Mouse (Mus musculus): ENCODE data around the gene Pi4k2a. TPM values are rescaled to one million over a fixed set of nuclear protein-coding genes. Genes with fewer than 3 reads are reported as not detected.

Gene Pi4k2a
- polyA plus RNA-seq, 1 experiment from 2014 or later: 24.2 TPM

DNA sequence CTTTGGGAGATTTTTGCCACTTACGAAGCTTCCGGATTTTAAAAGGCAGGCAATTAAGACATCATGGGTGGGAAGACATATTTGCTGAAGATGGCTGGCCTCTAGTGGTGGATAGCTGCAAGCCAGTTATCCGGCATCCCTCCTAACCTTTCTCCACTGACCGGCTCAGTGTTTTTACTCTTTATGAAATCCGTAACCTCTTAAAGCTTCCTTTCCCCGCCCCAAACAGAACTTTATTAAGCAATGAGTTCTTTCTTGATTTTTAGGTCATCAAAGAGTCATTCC, 21.1 kb upstream of the Pi4k2a start:
- no peak overlapping the region for H3K4me2 ChIP-seq (replicated peaks; ENCODE audit: low read depth, low read length)
- H3K9ac ChIP-seq (replicated peaks; ENCODE audit: low read depth): no peak overlapping the region
- WGBS: 46% methylated on average over 6 of the region's 6 CpGs
- no peak for TF ChIP-seq EP300 (IDR thresholded peaks at IDR 0.05)
- TF ChIP-seq CTCF (IDR thresholded peaks at IDR 0.05): peak; percentile 79
- H3K36me3 ChIP-seq (ENCODE audit: insufficient read depth, low read length): no peaks in the 10 kb centered on the region
- H3K27ac ChIP-seq (ENCODE audit: low read length): peak overlapping the region; percentile 68
- no peaks in the 10 kb centered on the region for H3K27me3 ChIP-seq (replicated peaks; ENCODE audit: insufficient read depth, low read length)
- DNase-seq (ENCODE audit: low spot score) (peak; percentile 62), ATAC-seq (peak; percentile 51)
- H3K9me3 ChIP-seq (ENCODE audit: low read length): no peaks in the 10 kb centered on the region
- H3K4me1 ChIP-seq (ENCODE audit: insufficient read depth, low read depth, low read length): no peaks in the 10 kb centered on the region
- no peak overlapping the region for H3K4me3 ChIP-seq (ENCODE audit: low read depth, low read length)

DNA sequence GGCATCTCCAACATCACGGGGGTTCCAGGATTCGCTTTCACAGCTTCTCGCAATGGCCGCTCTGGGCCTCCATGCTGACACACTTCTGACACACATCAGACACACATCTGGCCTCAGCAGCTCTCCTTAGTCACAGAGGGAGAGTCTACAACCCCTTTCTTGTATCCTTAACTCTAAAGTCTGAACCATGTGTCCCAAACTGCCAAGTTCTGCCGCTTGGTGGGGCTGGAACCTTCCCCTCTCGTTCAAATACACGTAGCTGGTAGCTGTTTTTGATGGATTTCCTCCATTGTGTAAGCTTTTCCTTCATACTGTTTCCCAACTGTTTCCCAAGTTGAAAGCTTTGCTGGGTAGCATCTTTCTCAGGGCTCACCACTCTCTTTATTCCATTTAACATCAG, 19.0 kb upstream of the Pi4k2a start:
- H3K27ac ChIP-seq (ENCODE audit: low read length): no peak overlapping the region
- no peaks in the 10 kb centered on the region for H3K27me3 ChIP-seq (replicated peaks; ENCODE audit: insufficient read depth, low read length)
- no peaks in the 10 kb centered on the region for H3K9me3 ChIP-seq (ENCODE audit: low read length)
- no peak for ATAC-seq
- DNase-seq (ENCODE audit: low spot score): peak; percentile 62
- H3K9ac ChIP-seq (replicated peaks; ENCODE audit: low read depth): no peak overlapping the region
- no peak overlapping the region for H3K4me2 ChIP-seq (replicated peaks; ENCODE audit: low read depth, low read length)
- no peaks in the 10 kb centered on the region for H3K4me1 ChIP-seq (ENCODE audit: insufficient read depth, low read depth, low read length)
- TF ChIP-seq EP300 (IDR thresholded peaks at IDR 0.05) (no peak), CTCF (IDR thresholded peaks at IDR 0.05) (peak; percentile 67)
- no peaks in the 10 kb centered on the region for H3K36me3 ChIP-seq (ENCODE audit: insufficient read depth, low read length)
- H3K4me3 ChIP-seq (ENCODE audit: low read depth, low read length): no peak overlapping the region
- 62% methylated on average over 7 of the region's 7 CpGs for WGBS

DNA sequence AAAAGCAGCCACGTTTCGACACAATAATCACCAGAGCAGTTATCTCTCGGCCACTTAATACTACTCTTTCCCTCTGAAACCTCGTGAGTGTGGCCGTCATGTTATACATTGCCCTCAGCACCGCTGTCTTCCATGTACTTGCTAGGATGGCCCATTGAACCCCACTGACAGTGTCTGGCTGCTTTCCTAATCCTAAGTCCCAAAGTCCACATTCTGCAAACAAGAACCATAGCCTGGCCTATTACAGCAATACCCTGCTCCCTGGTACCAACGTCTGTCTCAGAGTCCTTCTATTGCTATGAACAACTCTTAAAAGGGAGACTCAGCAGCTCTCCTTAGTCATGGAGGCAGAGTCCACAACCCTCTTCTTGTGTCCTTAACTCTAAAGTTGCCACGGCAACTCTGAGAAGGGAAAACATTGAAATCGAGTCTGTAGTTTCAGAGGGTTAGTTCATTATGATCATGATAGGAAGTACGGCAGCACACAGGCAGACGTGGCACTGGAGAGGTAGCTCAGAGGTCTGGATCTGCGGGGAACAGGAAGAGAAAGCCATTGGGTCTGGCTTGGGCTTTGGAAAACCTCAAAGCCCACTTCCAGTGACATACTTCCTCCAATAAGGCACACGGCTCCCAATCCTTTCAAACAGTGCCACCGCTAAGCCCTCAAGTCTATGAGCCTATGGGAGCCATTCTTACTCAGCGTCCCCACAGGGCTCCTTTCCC, 18.2 kb upstream of the Pi4k2a start:
- DNase-seq (ENCODE audit: low spot score) (no peak), ATAC-seq (no peak)
- TF ChIP-seq EP300 (IDR thresholded peaks at IDR 0.05): no peak
- TF ChIP-seq CTCF (IDR thresholded peaks at IDR 0.05): no peak
- Histone ChIP-seq H3K36me3 (ENCODE audit: insufficient read depth, low read length) (no peaks in the 10 kb centered on the region), H3K4me3 (ENCODE audit: low read depth, low read length) (no peak overlapping the region), H3K9me3 (ENCODE audit: low read length) (no peaks in the 10 kb centered on the region), H3K4me2 (replicated peaks; ENCODE audit: low read depth, low read length) (no peak overlapping the region), H3K9ac (replicated peaks; ENCODE audit: low read depth) (no peak overlapping the region), H3K4me1 (ENCODE audit: insufficient read depth, low read depth, low read length) (no peaks in the 10 kb centered on the region), H3K27me3 (replicated peaks; ENCODE audit: insufficient read depth, low read length) (no peaks in the 10 kb centered on the region), H3K27ac (ENCODE audit: low read length) (no peak overlapping the region)
- WGBS: 65% methylated on average over 15 of the region's 15 CpGs

DNA sequence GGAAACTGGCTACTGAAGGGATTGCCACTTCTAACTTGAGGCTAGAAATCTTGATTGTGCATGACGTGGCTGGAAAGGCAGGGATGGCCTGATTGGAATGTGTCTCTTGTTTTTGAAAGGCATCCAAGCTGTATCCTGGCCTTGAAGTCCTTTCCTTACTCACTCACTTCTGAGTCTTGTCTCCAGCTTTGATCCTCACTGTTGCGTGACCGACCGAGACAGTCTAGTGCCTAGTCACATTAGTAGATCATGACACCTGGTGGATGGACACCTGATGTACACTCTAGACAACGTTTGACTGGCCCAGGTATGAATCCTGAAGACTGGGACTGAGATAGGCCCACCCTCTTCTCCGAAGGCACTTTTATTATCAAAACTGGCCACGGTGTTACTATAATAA, 17.5 kb upstream of the Pi4k2a start:
- no peaks in the 10 kb centered on the region for H3K9me3 ChIP-seq (ENCODE audit: low read length)
- no peaks in the 10 kb centered on the region for H3K27me3 ChIP-seq (replicated peaks; ENCODE audit: insufficient read depth, low read length)
- no peak overlapping the region for H3K4me3 ChIP-seq (ENCODE audit: low read depth, low read length)
- H3K4me2 ChIP-seq (replicated peaks; ENCODE audit: low read depth, low read length): no peak overlapping the region
- WGBS: 68% methylated on average over 7 of the region's 7 CpGs
- no peaks in the 10 kb centered on the region for H3K36me3 ChIP-seq (ENCODE audit: insufficient read depth, low read length)
- H3K4me1 ChIP-seq (ENCODE audit: insufficient read depth, low read depth, low read length): no peaks in the 10 kb centered on the region
- no peak overlapping the region for H3K27ac ChIP-seq (ENCODE audit: low read length)
- peak; percentile 60 for TF ChIP-seq CTCF (IDR thresholded peaks at IDR 0.05)
- TF ChIP-seq EP300 (IDR thresholded peaks at IDR 0.05): no peak
- DNase-seq (ENCODE audit: low spot score) (peak; percentile 14), ATAC-seq (no peak)
- no peak overlapping the region for H3K9ac ChIP-seq (replicated peaks; ENCODE audit: low read depth)

DNA sequence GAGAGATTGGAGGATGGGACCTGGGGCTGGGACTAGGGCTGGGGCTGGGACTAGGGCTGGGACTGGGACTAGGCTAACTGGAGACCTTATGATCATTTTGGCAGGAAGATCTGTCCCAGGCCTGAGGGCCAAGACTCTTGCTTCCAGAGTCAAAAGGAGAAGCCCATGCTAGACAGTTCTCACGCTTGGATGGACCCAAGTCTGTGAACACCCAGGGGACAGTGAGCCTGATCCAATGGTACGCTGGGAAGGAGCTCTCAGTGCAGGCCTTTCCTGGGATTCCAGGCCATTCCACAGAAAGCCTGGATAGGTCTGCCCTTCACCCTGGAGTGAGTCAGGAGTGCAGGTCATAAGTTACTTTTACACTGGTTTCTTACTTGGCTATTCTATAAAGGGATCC, 15.2 kb upstream of the Pi4k2a start:
- no peak for DNase-seq (ENCODE audit: low spot score)
- ATAC-seq: no peak
- WGBS: 82% methylated on average over 2 of the region's 2 CpGs

DNA sequence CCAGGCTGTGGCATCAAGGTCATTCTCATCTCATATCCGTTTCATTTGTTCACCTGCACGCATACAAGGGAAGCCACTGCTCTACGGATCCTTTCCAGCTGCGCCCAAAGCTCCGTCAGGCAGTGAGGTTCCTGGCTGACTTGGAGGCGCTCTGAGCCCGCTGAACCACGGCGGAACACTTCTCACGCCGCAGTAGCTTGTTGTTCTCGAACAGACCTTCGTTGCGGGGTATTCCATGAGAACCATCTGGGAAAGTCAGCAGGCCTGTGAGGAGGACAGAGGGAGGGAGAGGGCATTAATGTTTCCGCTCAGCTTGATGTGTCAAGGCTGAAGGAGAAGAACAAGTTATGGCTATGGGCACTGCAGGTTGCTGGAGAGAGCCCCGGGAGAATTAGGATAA, 14.3 kb upstream of the Pi4k2a start:
- Histone ChIP-seq H3K36me3 (ENCODE audit: insufficient read depth, low read length) (no peaks in the 10 kb centered on the region), H3K27me3 (replicated peaks; ENCODE audit: insufficient read depth, low read length) (no peaks in the 10 kb centered on the region), H3K9ac (replicated peaks; ENCODE audit: low read depth) (no peak overlapping the region), H3K4me3 (ENCODE audit: low read depth, low read length) (no peak overlapping the region), H3K4me1 (ENCODE audit: insufficient read depth, low read depth, low read length) (no peaks in the 10 kb centered on the region), H3K4me2 (replicated peaks; ENCODE audit: low read depth, low read length) (no peak overlapping the region), H3K9me3 (ENCODE audit: low read length) (no peaks in the 10 kb centered on the region), H3K27ac (ENCODE audit: low read length) (no peak overlapping the region)
- TF ChIP-seq EP300 (IDR thresholded peaks at IDR 0.05): no peak
- TF ChIP-seq CTCF (IDR thresholded peaks at IDR 0.05): no peak
- 92% methylated on average over 16 of the region's 16 CpGs for WGBS
- ATAC-seq (no peak), DNase-seq (ENCODE audit: low spot score) (no peak)

More for the DNA sequence above, 15.2 kb upstream of the Pi4k2a start:
- Histone ChIP-seq H3K9me3 (ENCODE audit: low read length) (no peaks in the 10 kb centered on the region), H3K4me3 (ENCODE audit: low read depth, low read length) (no peak overlapping the region), H3K27ac (ENCODE audit: low read length) (no peak overlapping the region), H3K4me2 (replicated peaks; ENCODE audit: low read depth, low read length) (no peak overlapping the region), H3K36me3 (ENCODE audit: insufficient read depth, low read length) (no peaks in the 10 kb centered on the region), H3K27me3 (replicated peaks; ENCODE audit: insufficient read depth, low read length) (no peaks in the 10 kb centered on the region), H3K4me1 (ENCODE audit: insufficient read depth, low read depth, low read length) (no peaks in the 10 kb centered on the region), H3K9ac (replicated peaks; ENCODE audit: low read depth) (no peak overlapping the region)
- no peak for TF ChIP-seq CTCF (IDR thresholded peaks at IDR 0.05)
- TF ChIP-seq EP300 (IDR thresholded peaks at IDR 0.05): no peak

DNA sequence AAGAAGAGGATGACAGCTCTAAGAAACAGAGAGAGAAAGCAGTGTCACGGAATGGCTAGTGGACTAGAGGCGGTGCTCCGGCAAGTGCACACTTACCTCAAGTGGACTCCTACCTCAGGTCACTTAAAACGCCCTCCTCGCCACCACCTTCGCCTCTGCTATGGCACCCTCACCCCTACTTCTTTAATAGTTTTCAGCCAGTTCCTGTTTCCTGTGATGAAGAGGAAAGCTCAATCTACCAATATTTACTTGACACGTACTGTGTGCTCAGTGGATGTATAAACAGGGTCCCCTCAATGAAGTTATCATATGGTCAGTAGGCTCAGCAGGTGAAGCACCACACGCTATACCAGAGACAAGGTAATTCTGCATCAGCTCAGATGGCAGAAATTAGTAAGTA, 11.7 kb upstream of the Pi4k2a start:
- 76% methylated on average over 8 of the region's 8 CpGs for WGBS
- H3K9me3 ChIP-seq (ENCODE audit: low read length): no peaks in the 10 kb centered on the region
- DNase-seq (ENCODE audit: low spot score) (no peak), ATAC-seq (no peak)
- no peaks in the 10 kb centered on the region for H3K27me3 ChIP-seq (replicated peaks; ENCODE audit: insufficient read depth, low read length)
- H3K36me3 ChIP-seq (ENCODE audit: insufficient read depth, low read length): no peaks in the 10 kb centered on the region
- TF ChIP-seq CTCF (IDR thresholded peaks at IDR 0.05) (no peak), EP300 (IDR thresholded peaks at IDR 0.05) (no peak)
- H3K4me1 ChIP-seq (ENCODE audit: insufficient read depth, low read depth, low read length): no peaks in the 10 kb centered on the region
- no peak overlapping the region for H3K4me2 ChIP-seq (replicated peaks; ENCODE audit: low read depth, low read length)
- H3K9ac ChIP-seq (replicated peaks; ENCODE audit: low read depth): no peak overlapping the region
- no peak overlapping the region for H3K4me3 ChIP-seq (ENCODE audit: low read depth, low read length)
- H3K27ac ChIP-seq (ENCODE audit: low read length): no peak overlapping the region

Data from lung, postnatal 0 days (tissue).